Mouse (Mus musculus): ENCODE data around the gene Hdac11.
"Not testable (repeated sequence)": the region's sequence is repeated elsewhere in the genome, so short reads cannot be mapped to it uniquely, and the experiment has no call there.

Hdac11 gene

GRCm38 (mm10) chr6:91156554-91157236 is at the start of gene Hdac11:
Gene Hdac11 (plus strand): TSS chr6:91156665.
- DNase-seq (ENCODE audit: low spot score), result peak; percentile 91

DNA sequence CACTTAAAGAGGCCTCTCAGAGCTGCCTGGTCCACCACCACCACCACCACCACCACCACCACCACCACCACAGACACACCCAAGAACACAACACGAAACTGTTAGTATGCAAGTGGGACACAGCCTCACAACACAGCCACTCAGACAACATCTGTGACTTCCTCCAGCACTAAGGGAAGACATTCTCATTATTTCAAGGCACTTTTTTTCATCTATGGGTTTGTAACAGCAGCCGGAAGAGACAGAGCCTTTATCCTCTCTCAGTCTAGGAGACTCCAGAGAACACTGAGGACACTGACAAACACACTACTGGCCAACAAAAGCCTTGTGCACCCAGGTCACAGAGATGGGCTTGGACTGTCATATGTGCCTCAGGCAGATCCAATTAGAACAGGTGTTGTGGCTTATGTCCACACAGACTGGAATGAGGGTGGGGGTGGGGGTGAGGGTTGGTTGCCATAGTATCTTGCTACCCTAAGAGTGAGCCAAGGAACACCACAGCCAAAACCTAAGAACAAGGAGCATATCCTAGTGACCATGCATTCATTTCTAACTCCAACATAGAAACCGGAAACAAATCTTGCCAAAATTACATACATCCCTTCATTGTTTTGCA is 48.1 kb upstream of the Hdac11 start:
- no peak for DNase-seq (ENCODE audit: low spot score)

- no peak for DNase-seq (ENCODE audit: low spot score)
Observed at GRCm38 (mm10) chr6:91108917-91109450, 47.5 kb upstream of the Hdac11 start.

GRCm38 (mm10) chr6:91109489-91109888 is 47.0 kb upstream of the Hdac11 start:
- DNase-seq (ENCODE audit: low spot score), result no peak

GRCm38 (mm10) chr6:91110323-91111020 is 46.0 kb upstream of the Hdac11 start:
- no peak for DNase-seq (ENCODE audit: low spot score)

DNA sequence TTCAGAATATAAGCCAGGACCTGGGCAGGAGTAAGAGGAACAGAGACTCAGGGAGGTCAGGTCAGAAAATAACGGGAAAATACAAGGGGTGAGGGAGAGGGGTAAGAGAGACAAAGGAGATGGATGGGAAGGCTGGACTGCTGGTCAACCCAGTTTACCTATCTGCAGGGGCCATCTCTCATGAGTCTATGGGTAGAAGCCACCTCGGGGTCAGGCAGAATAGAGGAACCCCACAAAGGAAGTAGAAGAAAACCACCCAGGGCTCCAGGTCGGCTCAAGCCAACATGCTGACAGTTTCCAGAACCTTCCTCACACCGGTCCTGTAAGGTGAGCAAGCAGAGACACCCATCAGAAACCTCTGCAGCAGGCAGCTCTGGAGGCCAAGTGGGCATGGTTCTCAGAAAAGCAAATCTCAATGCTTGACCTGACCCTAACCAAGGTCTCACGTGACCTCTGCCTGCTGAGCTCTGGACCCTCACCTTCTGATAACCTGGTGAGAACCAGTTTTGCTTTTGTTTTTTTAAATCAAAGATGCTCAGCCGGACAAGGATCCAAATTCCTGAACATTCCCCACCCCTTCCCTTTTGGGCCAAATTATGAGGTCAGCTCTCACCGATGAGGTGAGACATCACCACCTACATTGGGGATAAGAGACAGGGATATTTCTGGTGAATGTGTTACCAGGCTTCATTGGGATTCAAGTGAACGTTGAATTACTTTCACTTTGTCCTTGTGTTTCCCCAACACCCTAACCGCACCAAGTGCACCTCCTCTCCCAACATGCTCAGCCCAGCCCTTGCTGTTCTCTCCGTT is 45.1 kb upstream of the Hdac11 start:
- DNase-seq (ENCODE audit: low spot score), result no peak

DNA sequence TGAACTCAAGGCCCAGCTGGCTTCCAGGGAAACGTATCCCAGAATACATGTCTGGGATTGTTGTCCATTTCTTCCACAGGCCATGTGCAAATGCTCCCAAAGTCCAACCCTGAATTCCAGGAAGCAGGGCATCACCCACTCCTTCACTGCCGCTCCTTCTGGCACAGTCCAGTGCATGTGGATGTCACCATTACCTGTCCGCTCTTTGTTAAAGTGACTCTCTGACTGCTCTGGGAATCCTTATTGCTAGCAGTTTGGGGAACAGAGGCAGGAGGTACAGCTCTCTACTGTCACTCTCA is 44.6 kb upstream of the Hdac11 start:
- no peak for DNase-seq (ENCODE audit: low spot score)

- no peak for DNase-seq (ENCODE audit: low spot score)
Observed at GRCm38 (mm10) chr6:91114716-91115115, 41.7 kb upstream of the Hdac11 start.

GRCm38 (mm10) chr6:91115158-91115557 is 41.3 kb upstream of the Hdac11 start:
- no peak for DNase-seq (ENCODE audit: low spot score)

GRCm38 (mm10) chr6:91115863-91116243 is 40.6 kb upstream of the Hdac11 start:
- no peak for DNase-seq (ENCODE audit: low spot score)

DNA sequence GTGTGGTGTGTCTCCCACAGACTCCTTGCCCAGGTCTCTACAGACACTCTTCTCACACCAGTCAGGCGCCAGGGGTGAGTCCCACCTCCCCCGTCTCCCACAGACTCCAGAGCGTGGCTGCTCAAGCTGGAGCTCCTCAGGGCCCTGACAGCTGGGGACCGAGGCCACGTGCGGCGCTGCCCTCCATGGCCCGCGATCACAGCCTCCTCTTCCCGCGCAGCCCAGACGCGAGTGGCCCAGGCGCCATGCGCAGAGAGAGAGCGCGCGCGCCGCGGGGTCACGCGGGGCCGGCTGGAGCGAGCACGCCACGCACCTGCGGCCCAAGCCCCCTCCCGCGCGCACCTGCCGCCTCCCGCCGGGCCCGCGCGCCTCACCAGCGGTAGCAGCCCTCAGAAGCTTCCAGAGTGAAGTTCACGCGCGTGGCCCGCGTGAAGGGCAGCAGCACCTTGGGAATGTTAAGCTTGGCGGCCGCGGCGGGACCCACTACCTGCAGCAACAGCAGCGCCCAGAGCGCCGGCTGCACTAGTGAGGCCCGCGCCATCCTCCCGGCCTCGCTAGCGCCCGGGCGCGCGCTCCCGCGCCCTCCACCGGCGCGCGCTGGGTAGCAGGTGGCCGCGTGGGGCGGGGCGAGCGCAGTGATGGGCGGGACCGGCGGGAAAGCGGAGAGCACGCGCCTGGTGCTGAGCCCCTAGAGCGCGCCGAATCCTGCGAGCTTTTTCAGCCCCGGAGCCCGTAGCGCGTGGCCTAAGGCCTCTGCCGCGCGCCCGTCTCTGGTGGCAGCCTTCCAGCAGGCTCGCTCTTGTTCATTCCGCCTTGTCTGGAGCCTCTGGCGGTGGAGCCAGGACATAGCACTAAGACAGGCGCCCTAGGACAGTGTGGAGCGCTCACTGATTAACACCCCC is 40.0 kb upstream of the Hdac11 start, which contains the start of gene Nup210:
TSS of gene Nup210 (minus strand) at position 586 of the 902 bp plus-strand sequence.
- peak; percentile 96 for DNase-seq (ENCODE audit: low spot score)

- no peak for DNase-seq (ENCODE audit: low spot score)
Observed at GRCm38 (mm10) chr6:91117149-91117548, 39.3 kb upstream of the Hdac11 start.

GRCm38 (mm10) chr6:91118526-91118925 is 37.9 kb upstream of the Hdac11 start:
- DNase-seq (ENCODE audit: low spot score), result no peak

GRCm38 (mm10) chr6:91120206-91120605 is 36.3 kb upstream of the Hdac11 start:
- DNase-seq (ENCODE audit: low spot score), result no peak

GRCm38 (mm10) chr6:91121089-91121488 is 35.4 kb upstream of the Hdac11 start:
- not testable (repeated sequence) for DNase-seq (ENCODE audit: low spot score)

GRCm38 (mm10) chr6:91123453-91123852 is 33.0 kb upstream of the Hdac11 start:
- DNase-seq (ENCODE audit: low spot score), result no peak

- no peak for DNase-seq (ENCODE audit: low spot score)
Observed at GRCm38 (mm10) chr6:91124286-91125227, 31.9 kb upstream of the Hdac11 start.

- DNase-seq (ENCODE audit: low spot score), result no peak
Observed at GRCm38 (mm10) chr6:91125228-91125585, 31.3 kb upstream of the Hdac11 start.

DNA sequence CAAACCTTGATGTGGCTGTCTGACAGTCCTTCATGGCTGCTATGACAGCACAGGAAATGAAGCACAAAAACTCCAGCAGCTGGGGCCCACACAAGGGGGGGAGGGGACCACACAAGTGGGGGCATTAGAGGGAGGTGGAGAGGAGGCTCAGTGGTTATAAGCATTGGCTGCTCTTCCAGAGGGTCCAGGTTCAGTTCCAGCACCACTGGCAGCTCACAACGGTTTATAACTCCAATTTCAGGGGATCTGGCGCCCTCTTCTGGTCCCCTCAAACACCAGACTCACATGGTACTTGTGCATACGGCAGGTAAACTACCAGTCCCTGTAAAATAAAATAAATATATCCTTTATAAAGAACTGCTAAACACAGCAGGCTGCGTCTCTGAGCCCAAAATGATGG is 27.5 kb upstream of the Hdac11 start:
- DNase-seq (ENCODE audit: low spot score), result no peak

- DNase-seq (ENCODE audit: low spot score), result no peak
Observed at GRCm38 (mm10) chr6:91130856-91131255, 25.6 kb upstream of the Hdac11 start.

Data from retina, embryonic 14.5 days (tissue).